Mouse (Mus musculus): ENCODE results near the gene Lyzl4.

DNA sequence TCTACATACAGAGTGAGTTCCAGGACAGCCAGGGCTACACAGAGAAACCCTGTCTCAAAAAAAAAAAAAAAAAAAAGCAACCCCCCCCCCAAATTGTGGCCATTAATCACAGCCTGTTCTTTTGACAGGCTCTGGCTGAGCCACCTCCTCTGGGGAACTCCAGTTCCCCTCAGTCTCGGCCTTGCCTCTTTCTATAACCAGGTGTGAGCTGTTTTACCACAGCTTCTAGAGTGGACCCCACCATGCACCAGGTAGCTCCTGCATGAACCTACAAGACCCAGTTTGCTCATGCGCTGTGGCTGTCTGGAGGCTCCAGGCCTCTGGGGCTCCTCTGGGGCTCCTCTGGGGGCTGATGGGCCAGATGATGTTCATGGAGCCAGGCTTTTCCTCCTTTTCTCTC is 33.7 kb upstream of the Lyzl4 start:
- TF ChIP-seq GATA1 (IDR thresholded peaks at IDR 0.05; ENCODE audit: borderline replicate concordance, low read length), result no peak
- TF ChIP-seq FLI1 (IDR thresholded peaks at IDR 0.05; ENCODE audit: low read length), result no peak
